Comparison of ENCODE assay signal across 8 mouse cellular contexts in the genomic region with DNA sequence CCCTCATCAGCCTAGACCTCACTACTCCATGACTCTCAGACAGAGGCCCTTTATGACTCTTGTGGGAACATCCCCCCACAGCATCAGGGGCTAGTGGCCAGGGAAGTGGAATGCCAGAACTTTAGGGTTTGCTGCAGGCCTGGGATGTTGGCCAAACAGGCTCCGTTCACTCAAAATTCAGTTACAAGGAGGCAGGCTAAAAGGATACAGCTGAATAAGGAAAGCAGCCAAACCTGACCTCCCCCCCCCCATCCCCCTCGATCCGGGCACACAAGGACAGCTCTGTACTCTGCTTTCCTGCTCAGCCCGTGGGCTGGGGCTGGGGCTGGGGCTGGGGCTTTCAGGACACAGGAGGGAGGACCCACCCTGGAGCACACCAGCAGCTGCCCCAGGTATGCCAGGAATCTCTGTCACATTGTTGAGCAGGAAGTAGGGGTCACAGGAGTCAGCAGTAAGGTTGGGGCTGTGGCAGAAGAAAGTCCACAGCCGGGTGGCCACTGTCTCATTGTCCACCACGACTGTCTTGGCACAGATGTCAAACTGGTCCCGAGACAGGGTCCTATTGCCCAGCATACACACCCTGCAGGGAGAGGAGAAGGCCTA. TPM values are rescaled to one million over a fixed set of nuclear protein-coding genes. Genes with fewer than 3 reads are reported as not detected.
DNase-seq lines count a peak whose midpoint lies in the region; ATAC-seq lines count a peak whose summit lies in the region.

No protein-coding gene starts in this region.

- H3K27me3 ChIP-seq in midbrain, embryonic 16.5 days (ENCODE audit: control insufficient read depth, insufficient read depth, low read depth, low read length): no peaks in the 10 kb centered on the region

- H3K9ac ChIP-seq in midbrain, embryonic 16.5 days (ENCODE audit: low read depth, low read length): no peak overlapping the region

- no peaks in the 10 kb centered on the region for H3K36me3 ChIP-seq in midbrain, embryonic 16.5 days (ENCODE audit: control insufficient read depth, insufficient read depth, low read length)

- no peak overlapping the region for H3K4me3 ChIP-seq in midbrain, embryonic 16.5 days (ENCODE audit: low read depth, low read length)

- no peaks in the 10 kb centered on the region for H3K9me3 ChIP-seq in midbrain, embryonic 16.5 days (replicated peaks; ENCODE audit: control insufficient read depth, low read length, poor library complexity, severe bottlenecking)

- peak overlapping the region; percentile 70 for H3K27ac ChIP-seq in midbrain, embryonic 16.5 days (ENCODE audit: low read length)

- peak; percentile 83 for ATAC-seq in midbrain, embryonic 16.5 days

- 74% methylated on average over 7 of the region's 7 CpGs for WGBS in midbrain, embryonic 16.5 days

- H3K4me1 ChIP-seq in midbrain, embryonic 16.5 days (ENCODE audit: control insufficient read depth, insufficient read depth, low read length): no peaks in the 10 kb centered on the region

- no peak overlapping the region for H3K4me2 ChIP-seq in midbrain, embryonic 16.5 days (ENCODE audit: low read length)

- DNase-seq in gastrocnemius, postnatal 10 days: peak; percentile 53
- DNase-seq in gastrocnemius, adult 18-20 months (ENCODE audit: low spot score): no peak
- DNase-seq in ZHBTc4 (ENCODE audit: low read depth, low spot score): peak; percentile 50
- peak; percentile 58 to 65 for DNase-seq in heart, adult 18-20 months
- peak; percentile 47 for DNase-seq in kidney, adult 9 months
- DNase-seq in adrenal gland, adult 2 months: no peak
- no peak for DNase-seq in cerebellum, adult 11 months

RNA-seq across cellular contexts. Expression of a gene that starts 8.0 kb away (rescaled TPM):
- total RNA-seq in gastrocnemius, postnatal 10 days (2021): 1 to 10 TPM in 1 of 2 experiments, under 1 TPM in 1; 0.23 to 1.2 TPM
- total RNA-seq in gastrocnemius, adult 18-20 months (2021): under 1 TPM; 0.16 to 0.66 TPM
- under 1 TPM; 0.49 to 0.57 TPM for total RNA-seq in heart, adult 18-20 months (2021)
- polyA plus RNA-seq in midbrain, embryonic 16.5 days (2015; fragmentation: Nextera tagmentation; extraction: Ambion mirVana): 1.3 and 3.0 TPM in 2 replicates
- 1 to 10 TPM; 1.3 to 2.9 TPM for total RNA-seq in adrenal gland, adult 2 months (2021)
- polyA plus RNA-seq in adrenal gland, adult 2 months (2012; rRNA removed): 1.9 and 3.3 TPM in 2 replicates

RNA-seq across cellular contexts. Expression of a gene that starts 12.9 kb away (rescaled TPM):
- total RNA-seq in gastrocnemius, postnatal 10 days (2021): 10 to 100 TPM; 22.9 to 26.3 TPM
- 10 to 100 TPM; 19.4 to 27.2 TPM for total RNA-seq in gastrocnemius, adult 18-20 months (2021)
- total RNA-seq in heart, adult 18-20 months (2021): 10 to 100 TPM; 72.5 to 92.1 TPM
- polyA plus RNA-seq in midbrain, embryonic 16.5 days (2015; fragmentation: Nextera tagmentation; extraction: Ambion mirVana): 59.6 and 71.2 TPM in 2 replicates
- total RNA-seq in adrenal gland, adult 2 months (2021): 10 to 100 TPM; 77.0 to 79.0 TPM
- 156 and 174 TPM in 2 replicates for polyA plus RNA-seq in adrenal gland, adult 2 months (2012; rRNA removed)

RNA-seq across cellular contexts. Expression of a gene that starts 14.7 kb away (rescaled TPM):
- total RNA-seq in gastrocnemius, postnatal 10 days (2021): 10 to 100 TPM; 18.7 to 26.6 TPM
- total RNA-seq in gastrocnemius, adult 18-20 months (2021): 10 to 100 TPM in 1 of 2 experiments, 1 to 10 TPM in 1; 8.7 to 16.1 TPM
- 10 to 100 TPM; 27.2 to 38.1 TPM for total RNA-seq in heart, adult 18-20 months (2021)
- 7.6 and 10.6 TPM in 2 replicates for polyA plus RNA-seq in midbrain, embryonic 16.5 days (2015; fragmentation: Nextera tagmentation; extraction: Ambion mirVana)
- total RNA-seq in adrenal gland, adult 2 months (2021): 10 to 100 TPM; 40.2 to 60.5 TPM
- 62.4 and 63.2 TPM in 2 replicates for polyA plus RNA-seq in adrenal gland, adult 2 months (2012; rRNA removed)

RNA-seq across cellular contexts. Expression of a gene that starts 17.5 kb away (rescaled TPM):
- total RNA-seq in gastrocnemius, postnatal 10 days (2021): under 1 TPM in 1 of 2 experiments, not detected in 1; 0.47 TPM
- under 1 TPM in 1 of 2 experiments, not detected in 1; 0.37 TPM for total RNA-seq in gastrocnemius, adult 18-20 months (2021)
- not detected for total RNA-seq in heart, adult 18-20 months (2021)
- polyA plus RNA-seq in midbrain, embryonic 16.5 days (2015; fragmentation: Nextera tagmentation; extraction: Ambion mirVana): 4.5 and 4.9 TPM in 2 replicates
- total RNA-seq in adrenal gland, adult 2 months (2021): under 1 TPM; 0.73 to 0.84 TPM
- 1.1 and 2.0 TPM in 2 replicates for polyA plus RNA-seq in adrenal gland, adult 2 months (2012; rRNA removed)

RNA-seq across cellular contexts. Expression of a gene that starts 28.1 kb away (rescaled TPM):
- not detected for total RNA-seq in gastrocnemius, postnatal 10 days (2021)
- not detected for total RNA-seq in gastrocnemius, adult 18-20 months (2021)
- not detected for total RNA-seq in heart, adult 18-20 months (2021)
- not detected in 2 replicates for polyA plus RNA-seq in midbrain, embryonic 16.5 days (2015; fragmentation: Nextera tagmentation; extraction: Ambion mirVana)
- not detected for total RNA-seq in adrenal gland, adult 2 months (2021)
- 0.21 TPM in 1 of 2 replicates, not detected in the other for polyA plus RNA-seq in adrenal gland, adult 2 months (2012; rRNA removed)

Comparison
In these comparisons a context has a peak if more than half of its experiments do, and no peak if none do; other contexts are left out.
1. DNase-seq: peak in gastrocnemius, postnatal 10 days (single experiment), ZHBTc4 (single experiment), heart, adult 18-20 months (2 of 2) and kidney, adult 9 months (single experiment); none in gastrocnemius, adult 18-20 months (single experiment), adrenal gland, adult 2 months (single experiment) and cerebellum, adult 11 months (single experiment).